Mouse (Mus musculus) bone marrow, adult 2 months (tissue): ENCODE results near the gene Troap.

Source experiments
- CTCF ChIP-seq: fragments of 200-500 bp; IDR thresholded peaks from 2 replicates; pipeline ENCODE4 v1.5.1; 2011; ENCODE audit warnings: low read length, control low read depth; ENCODE audit not compliant: control insufficient read depth, insufficient read depth
- POLR2A ChIP-seq: fragments of 200-500 bp; IDR thresholded peaks from 2 replicates; pipeline ENCODE4 v1.6.1; 2011; ENCODE audit warnings: low read depth, mild to moderate bottlenecking, control low read depth, low read length, borderline replicate concordance; ENCODE audit not compliant: control insufficient read depth

- TF ChIP-seq CTCF: no peak
- no peak for TF ChIP-seq POLR2A
These were observed 40.1 kb downstream of the Troap start for GRCm38 (mm10) chr15:99114312-99115064.
